Mouse (Mus musculus) testis, adult 2 months (tissue): Measurements from ENCODE around the gene Ppp1cc.

Source experiments
- CTCF ChIP-seq: fragments of 200-500 bp; IDR thresholded peaks from 2 replicates; pipeline ENCODE4 v1.5.1; 2012; ENCODE audit warnings: low read depth, mild to moderate bottlenecking, inconsistent platforms, low read length, moderate library complexity; ENCODE audit not compliant: control insufficient read depth, insufficient read depth, insufficient replicate concordance
- POLR2A ChIP-seq: fragments of 200-500 bp; IDR thresholded peaks from 2 replicates; pipeline ENCODE4 v1.6.1; 2012; ENCODE audit warnings: low read depth, mild to moderate bottlenecking, inconsistent platforms, low read length, moderate library complexity; ENCODE audit not compliant: control insufficient read depth

DNA sequence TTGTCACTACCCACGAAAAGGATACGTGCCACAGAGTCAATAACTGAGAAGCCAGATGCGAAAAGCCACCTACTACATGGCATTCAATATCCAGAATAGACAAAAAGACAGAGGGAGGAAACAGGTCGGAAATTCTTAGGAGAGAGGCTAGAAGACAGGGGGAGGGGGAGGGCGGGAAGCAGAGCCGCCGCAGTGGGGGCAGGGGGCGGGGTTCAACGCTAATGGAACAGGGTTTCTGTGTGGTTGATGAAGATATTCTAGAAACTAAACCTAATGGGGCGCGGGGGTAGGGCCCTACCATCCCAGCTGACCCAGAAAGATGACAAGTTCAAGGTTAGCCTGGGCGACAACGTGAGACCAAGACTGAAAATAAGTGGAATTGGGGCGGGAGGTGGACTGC is 4.1 kb upstream of the Ppp1cc start:
- no peak for TF ChIP-seq POLR2A
- TF ChIP-seq CTCF, result no peak
